Mouse (Mus musculus) limb, embryonic 14.5 days (tissue): ENCODE data around the gene Tmem221. TPM values are rescaled to one million over a fixed set of nuclear protein-coding genes. Genes with fewer than 3 reads are reported as not detected.

Source experiments
- ATAC-seq: fragments of 200-750 bp; cut with Nextera tagmentation; 2 replicates; pipeline ENCODE4 v1.8.0; 2017; ENCODE audit warnings: low read depth, moderate number of reproducible peaks, moderate TSS enrichment; ENCODE audit not compliant: low FRiP score
- DNase-seq: peaks from one replicate; pipeline ENCODE4 v3.0.0-alpha.2; 2015; ENCODE audit warnings: low spot score
- H3K27ac ChIP-seq: fragments of 300-500 bp; sonication (generic); replicated peaks from 2 replicates; pipeline ENCODE4 v1.5.1; 2014; ENCODE audit warnings: low read depth, mild to moderate bottlenecking, low read length, moderate library complexity, mixed read lengths
- H3K27me3 ChIP-seq: fragments of 300-500 bp; sonication (generic); 2 replicates; pipeline ENCODE4 v1.6.1; 2014; ENCODE audit warnings: low read length, mixed read lengths; ENCODE audit not compliant: control insufficient read depth, insufficient read depth
- H3K36me3 ChIP-seq: fragments of 300-500 bp; sonication (generic); 2 replicates; pipeline ENCODE4 v1.6.1; 2014; ENCODE audit warnings: mild to moderate bottlenecking, low read length, moderate library complexity, mixed read lengths; ENCODE audit not compliant: control insufficient read depth, insufficient read depth
- H3K4me1 ChIP-seq: fragments of 300-500 bp; sonication (generic); 2 replicates; pipeline ENCODE4 v1.6.1; 2014; ENCODE audit warnings: antibody characterized with exemption, low read length, mixed read lengths; ENCODE audit not compliant: control insufficient read depth, insufficient read depth
- H3K4me2 ChIP-seq: fragments of 300-500 bp; sonication (generic); replicated peaks from 2 replicates; pipeline ENCODE4 v1.6.1; 2014; ENCODE audit warnings: low read depth, mild to moderate bottlenecking, low read length, moderate library complexity; ENCODE audit not compliant: severe bottlenecking
- H3K4me3 ChIP-seq: fragments of 300-500 bp; sonication (generic); replicated peaks from 2 replicates; pipeline ENCODE4 v1.5.1; 2014; ENCODE audit warnings: low read length
- H3K9ac ChIP-seq: fragments of 300-500 bp; sonication (generic); 2 replicates; pipeline ENCODE4 v1.6.1; 2014; ENCODE audit warnings: mild to moderate bottlenecking, low read depth, low read length, moderate library complexity; ENCODE audit not compliant: severe bottlenecking
- H3K9me3 ChIP-seq: fragments of 300-500 bp; sonication (generic); 2 replicates; pipeline ENCODE4 v1.6.1; 2016; ENCODE audit warnings: low read length; ENCODE audit not compliant: control insufficient read depth
- POLR2A ChIP-seq: fragments of 200-500 bp; IDR thresholded peaks from 2 replicates; pipeline ENCODE4 v1.8.0; 2012; ENCODE audit warnings: inconsistent platforms, mild to moderate bottlenecking, moderate library complexity, borderline replicate concordance; ENCODE audit not compliant: insufficient read depth, insufficient read length; ENCODE audit errors: extremely low read depth
- WGBS: fragments of 180-500 bp; shearing (Covaris S2); extraction: QIAGEN DNeasy Blood & Tissue Kit; methylation state at CpG from one replicate; pipeline ENCODE4 v1.1.7; 2014; 5-methylcytosine and 5-hydroxymethylcytosine counted together
- polyA plus RNA-seq, 2 experiments: library from polyadenylated mRNA; depleted of rRNA in 1 of 2; stranded (reverse) in 1 of 2; unstranded in 1 of 2; fragments of >200 nt; fragmentation: Nextera tagmentation in 1 of 2; extraction: Ambion mirVana in 1 of 2; gene quantifications; 2 replicates each; pipeline versions ENCODE4 v1.2.1 to v1.2.3; 2012 to 2014

Gene Tmem221
- polyA plus RNA-seq, 2 experiments, result 0.34 to 0.89 TPM

GRCm38 (mm10) chr8:71563992-71564391 is 5.3 kb upstream of the Tmem221 start:
- Histone ChIP-seq H3K4me2 (no peak overlapping the region), H3K9ac (no peak overlapping the region), H3K4me1 (peaks cover 9% of the 10 kb centered on the region), H3K9me3 (peaks cover 4% of the 10 kb centered on the region), H3K4me3 (no peak overlapping the region), H3K36me3 (no peaks in the 10 kb centered on the region), H3K27ac (no peak overlapping the region), H3K27me3 (peaks cover 58% of the 10 kb centered on the region)
- DNase-seq (no peak), ATAC-seq (no peak)
- WGBS, result 84% methylated on average over 4 of the region's 4 CpGs
- no peak for TF ChIP-seq POLR2A

- no peak for ATAC-seq
- no peak for TF ChIP-seq POLR2A
- H3K27me3 ChIP-seq, result peaks cover 63% of the 10 kb centered on the region
Observed at GRCm38 (mm10) chr8:71562751-71563150, 4.1 kb upstream of the Tmem221 start.

GRCm38 (mm10) chr8:71561401-71561800 is 2.7 kb upstream of the Tmem221 start:
- H3K9ac ChIP-seq, result no peak overlapping the region
- H3K4me2 ChIP-seq, result no peak overlapping the region
- no peak overlapping the region for H3K4me3 ChIP-seq
- TF ChIP-seq POLR2A, result no peak
- peak; percentile 64 for DNase-seq
- no peaks in the 10 kb centered on the region for H3K36me3 ChIP-seq
- H3K27ac ChIP-seq, result no peak overlapping the region
- no peak; the same call in 1 of the 2 replicates for ATAC-seq
- 4% methylated on average over 15 of the region's 15 CpGs for WGBS
- H3K4me1 ChIP-seq, result peaks cover 6% of the 10 kb centered on the region
- H3K27me3 ChIP-seq, result peaks cover 73% of the 10 kb centered on the region
- H3K9me3 ChIP-seq, result peaks cover 4% of the 10 kb centered on the region

More at GRCm38 (mm10) chr8:71562751-71563150, 4.1 kb upstream of the Tmem221 start:
- under 1% methylated on average over 31 of the region's 33 CpGs for WGBS
- H3K4me3 ChIP-seq, result peak overlapping the region; percentile 23
- H3K36me3 ChIP-seq, result no peaks in the 10 kb centered on the region
- peak overlapping the region; percentile 45 for H3K4me2 ChIP-seq
- peaks cover 6% of the 10 kb centered on the region for H3K4me1 ChIP-seq
- H3K27ac ChIP-seq, result no peak overlapping the region
- peak; percentile 30 for DNase-seq
- no peak overlapping the region for H3K9ac ChIP-seq
- H3K9me3 ChIP-seq, result peaks cover 4% of the 10 kb centered on the region

- Histone ChIP-seq H3K4me2 (no peak overlapping the region), H3K9me3 (peaks cover 4% of the 10 kb centered on the region), H3K4me1 (peaks cover 6% of the 10 kb centered on the region), H3K27me3 (peaks cover 78% of the 10 kb centered on the region), H3K36me3 (no peaks in the 10 kb centered on the region), H3K4me3 (no peak overlapping the region), H3K9ac (no peak overlapping the region), H3K27ac (no peak overlapping the region)
- no peak for TF ChIP-seq POLR2A
- no peak for ATAC-seq
- no peak for DNase-seq
- 88% methylated on average over 5 of the region's 5 CpGs for WGBS
Observed at GRCm38 (mm10) chr8:71560765-71561164, 2.1 kb upstream of the Tmem221 start.

- Histone ChIP-seq H3K4me1 (peaks cover 6% of the 10 kb centered on the region), H3K36me3 (no peaks in the 10 kb centered on the region), H3K4me2 (no peak overlapping the region), H3K27me3 (peaks cover 79% of the 10 kb centered on the region), H3K9ac (no peak overlapping the region), H3K4me3 (no peak overlapping the region), H3K9me3 (peaks cover 4% of the 10 kb centered on the region), H3K27ac (no peak overlapping the region)
- WGBS, result 67% methylated on average over 3 of the region's 3 CpGs
- no peak for DNase-seq
- no peak for ATAC-seq
- no peak for TF ChIP-seq POLR2A
Observed at GRCm38 (mm10) chr8:71560071-71560470, 1.4 kb upstream of the Tmem221 start.
